Mouse (Mus musculus): ENCODE measurements around the gene Rffl. TPM values are rescaled to one million over a fixed set of nuclear protein-coding genes. Genes with fewer than 3 reads are reported as not detected.

The Rffl gene
- polyA plus RNA-seq, 1 experiment = 2.8 TPM

- H3K36me3 ChIP-seq (ENCODE audit: control insufficient read depth, insufficient read depth) = no peaks in the 10 kb centered on the region
- H3K27me3 ChIP-seq (ENCODE audit: control insufficient read depth, insufficient read depth, insufficient read length) = no peaks in the 10 kb centered on the region
Observed at GRCm38 (mm10) chr11:82850259-82850658, 20.8 kb downstream of the Rffl start.

DNA sequence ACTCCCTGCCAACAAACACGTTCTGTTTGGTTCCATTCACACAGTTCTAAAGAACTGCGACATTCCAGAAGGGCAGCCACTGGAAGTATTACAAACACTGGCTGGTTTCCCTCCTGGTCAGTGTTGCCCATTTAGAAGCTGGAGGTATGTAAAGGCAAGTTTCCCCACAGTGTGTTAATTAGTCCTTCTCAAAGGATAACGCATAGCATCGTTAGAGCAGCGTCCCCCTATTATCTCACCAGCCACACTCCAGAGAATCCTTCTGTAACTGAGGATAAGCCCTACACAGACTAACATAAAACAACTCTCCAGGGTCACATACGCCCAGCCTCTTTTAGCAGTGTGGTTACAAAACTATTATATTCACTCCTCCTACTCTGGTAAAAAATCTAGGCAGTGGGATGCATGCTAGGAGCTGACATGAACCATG, 23.4 kb downstream of the Rffl start:
- Histone ChIP-seq H3K79me3 (ENCODE audit: low read depth) (no peaks in the 10 kb centered on the region), H3ac (ENCODE audit: control insufficient read depth, insufficient read length, low read depth) (no peak overlapping the region), H3K27me3 (ENCODE audit: control insufficient read depth, insufficient read depth, insufficient read length) (no peaks in the 10 kb centered on the region), H3K4me3 (ENCODE audit: insufficient read depth, poor library complexity, severe bottlenecking) (no peak overlapping the region), H3K36me3 (ENCODE audit: control insufficient read depth, insufficient read depth) (no peaks in the 10 kb centered on the region), H3K79me2 (ENCODE audit: control insufficient read depth, insufficient read depth) (no peaks in the 10 kb centered on the region)
- TF ChIP-seq MYOD1 (IDR thresholded peaks at IDR 0.05; ENCODE audit: control insufficient read depth, insufficient read length, low read depth) (no peak), USF1 (IDR thresholded peaks at IDR 0.05; ENCODE audit: low read depth) (no peak), FOSL1 (IDR thresholded peaks at IDR 0.05; ENCODE audit: insufficient read depth, low read length, poor library complexity, severe bottlenecking) (no peak)

More at GRCm38 (mm10) chr11:82850259-82850658, 20.8 kb downstream of the Rffl start:
- TF ChIP-seq MYOG (IDR thresholded peaks at IDR 0.05; ENCODE audit: control insufficient read depth, extremely low read depth, insufficient read length) (no peak), MAX (IDR thresholded peaks at IDR 0.05) (no peak), CTCF (IDR thresholded peaks at IDR 0.05; ENCODE audit: control insufficient read depth, insufficient read depth, insufficient read length) (no peak), USF1 (IDR thresholded peaks at IDR 0.05; ENCODE audit: low read depth) (no peak), MYOD1 (IDR thresholded peaks at IDR 0.05; ENCODE audit: control insufficient read depth, insufficient read length, low read depth) (no peak), FOSL1 (IDR thresholded peaks at IDR 0.05; ENCODE audit: insufficient read depth, low read length, poor library complexity, severe bottlenecking) (no peak)
- Histone ChIP-seq H3K4me3 (ENCODE audit: insufficient read depth, poor library complexity, severe bottlenecking) (no peak overlapping the region), H3K79me2 (ENCODE audit: control insufficient read depth, insufficient read depth) (no peaks in the 10 kb centered on the region), H3ac (ENCODE audit: control insufficient read depth, insufficient read length, low read depth) (no peak overlapping the region), H3K79me3 (ENCODE audit: low read depth) (no peaks in the 10 kb centered on the region)

GRCm38 (mm10) chr11:82846938-82847337, 24.1 kb downstream of the Rffl start:
- TF ChIP-seq MYOD1 (IDR thresholded peaks at IDR 0.05; ENCODE audit: control insufficient read depth, insufficient read length, low read depth) (no peak), FOSL1 (IDR thresholded peaks at IDR 0.05; ENCODE audit: insufficient read depth, low read length, poor library complexity, severe bottlenecking) (no peak), CTCF (IDR thresholded peaks at IDR 0.05; ENCODE audit: control insufficient read depth, insufficient read depth, insufficient read length) (no peak), USF1 (IDR thresholded peaks at IDR 0.05; ENCODE audit: low read depth) (no peak), MAX (IDR thresholded peaks at IDR 0.05) (no peak), MYOG (IDR thresholded peaks at IDR 0.05; ENCODE audit: control insufficient read depth, extremely low read depth, insufficient read length) (no peak), CEBPB (IDR thresholded peaks at IDR 0.05; ENCODE audit: low read depth) (no peak)
- no peaks in the 10 kb centered on the region for H3K79me3 ChIP-seq (ENCODE audit: low read depth)
- H3ac ChIP-seq (ENCODE audit: control insufficient read depth, insufficient read length, low read depth) = no peak overlapping the region
- H3K79me2 ChIP-seq (ENCODE audit: control insufficient read depth, insufficient read depth) = no peaks in the 10 kb centered on the region
- H3K4me3 ChIP-seq (ENCODE audit: insufficient read depth, poor library complexity, severe bottlenecking) = no peak overlapping the region
- no peaks in the 10 kb centered on the region for H3K36me3 ChIP-seq (ENCODE audit: control insufficient read depth, insufficient read depth)
- H3K27me3 ChIP-seq (ENCODE audit: control insufficient read depth, insufficient read depth, insufficient read length) = no peaks in the 10 kb centered on the region

DNA sequence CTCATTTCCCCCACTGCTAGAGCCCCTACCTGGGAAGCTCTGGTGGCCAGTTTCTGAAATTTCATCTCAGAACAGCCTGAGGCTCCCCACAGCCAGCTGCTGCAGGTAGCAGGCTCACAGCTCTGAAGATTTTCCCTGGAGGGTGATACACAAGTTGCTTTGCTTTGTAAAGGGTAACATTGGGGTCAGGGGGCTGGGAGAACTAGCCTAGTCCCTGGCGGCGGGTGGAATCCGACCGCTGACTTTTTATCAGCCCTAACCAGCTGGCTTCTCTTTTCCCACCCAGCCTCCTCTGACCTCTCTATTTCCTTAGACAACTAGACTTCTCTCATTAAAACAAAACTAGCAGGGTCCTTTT, 25.0 kb downstream of the Rffl start:
- Histone ChIP-seq H3K79me2 (ENCODE audit: control insufficient read depth, insufficient read depth) (no peaks in the 10 kb centered on the region), H3K4me3 (ENCODE audit: insufficient read depth, poor library complexity, severe bottlenecking) (no peak overlapping the region), H3K79me3 (ENCODE audit: low read depth) (no peaks in the 10 kb centered on the region), H3K27me3 (ENCODE audit: control insufficient read depth, insufficient read depth, insufficient read length) (no peaks in the 10 kb centered on the region), H3K36me3 (ENCODE audit: control insufficient read depth, insufficient read depth) (no peaks in the 10 kb centered on the region), H3ac (ENCODE audit: control insufficient read depth, insufficient read length, low read depth) (peak overlapping the region; percentile 30)
- TF ChIP-seq USF1 (IDR thresholded peaks at IDR 0.05; ENCODE audit: low read depth) = no peak
- no peak for TF ChIP-seq MAX (IDR thresholded peaks at IDR 0.05)
- TF ChIP-seq MYOG (IDR thresholded peaks at IDR 0.05; ENCODE audit: control insufficient read depth, extremely low read depth, insufficient read length) = no peak
- no peak for TF ChIP-seq CTCF (IDR thresholded peaks at IDR 0.05; ENCODE audit: control insufficient read depth, insufficient read depth, insufficient read length)
- no peak for TF ChIP-seq MYOD1 (IDR thresholded peaks at IDR 0.05; ENCODE audit: control insufficient read depth, insufficient read length, low read depth)
- TF ChIP-seq CEBPB (IDR thresholded peaks at IDR 0.05; ENCODE audit: low read depth) = no peak

DNA sequence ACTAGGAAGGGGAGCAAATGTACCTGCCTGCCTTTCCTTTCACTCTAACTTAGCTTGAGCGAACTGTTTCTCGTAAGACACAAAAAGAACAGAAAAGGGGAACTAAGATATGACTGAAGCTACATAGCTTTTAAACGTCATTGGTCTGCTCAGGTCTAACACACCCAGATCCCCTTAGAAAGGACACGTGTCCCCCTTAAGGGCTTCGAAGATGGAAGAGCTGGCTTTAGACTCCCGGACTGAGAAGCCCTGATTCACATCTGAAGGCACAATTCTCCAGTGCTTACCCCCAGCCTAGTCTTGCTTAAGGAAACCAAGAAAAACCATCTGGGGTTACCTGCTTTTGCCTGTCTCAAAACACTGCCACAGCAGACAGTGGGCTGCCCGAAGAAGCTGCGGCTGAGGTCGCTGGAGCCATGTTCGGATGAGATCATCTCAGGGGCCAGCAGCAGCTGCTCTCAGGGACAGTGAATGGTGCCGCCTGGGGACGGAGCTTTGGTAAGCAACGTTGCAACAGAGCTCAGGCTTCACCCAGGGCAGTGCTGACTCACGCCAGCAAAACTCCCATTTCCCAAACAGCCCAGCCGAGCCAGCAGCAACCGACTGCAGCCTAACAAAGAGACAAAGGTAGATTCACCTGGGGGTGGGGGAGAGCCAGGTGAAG, 25.5 kb downstream of the Rffl start:
- H3K4me3 ChIP-seq (ENCODE audit: insufficient read depth, poor library complexity, severe bottlenecking) = no peak overlapping the region
- no peak for TF ChIP-seq MAX (IDR thresholded peaks at IDR 0.05)
- TF ChIP-seq USF1 (IDR thresholded peaks at IDR 0.05; ENCODE audit: low read depth) = no peak
- peak; percentile 74 for TF ChIP-seq CEBPB (IDR thresholded peaks at IDR 0.05; ENCODE audit: low read depth)
- no peak for TF ChIP-seq MYOG (IDR thresholded peaks at IDR 0.05; ENCODE audit: control insufficient read depth, extremely low read depth, insufficient read length)
- TF ChIP-seq FOSL1 (IDR thresholded peaks at IDR 0.05; ENCODE audit: insufficient read depth, low read length, poor library complexity, severe bottlenecking) = no peak
- TF ChIP-seq MYOD1 (IDR thresholded peaks at IDR 0.05; ENCODE audit: control insufficient read depth, insufficient read length, low read depth) = peak; percentile 80
- TF ChIP-seq CTCF (IDR thresholded peaks at IDR 0.05; ENCODE audit: control insufficient read depth, insufficient read depth, insufficient read length) = no peak
- H3K79me3 ChIP-seq (ENCODE audit: low read depth) = no peaks in the 10 kb centered on the region
- no peaks in the 10 kb centered on the region for H3K36me3 ChIP-seq (ENCODE audit: control insufficient read depth, insufficient read depth)
- H3ac ChIP-seq (ENCODE audit: control insufficient read depth, insufficient read length, low read depth) = peak overlapping the region; percentile 30
- no peaks in the 10 kb centered on the region for H3K27me3 ChIP-seq (ENCODE audit: control insufficient read depth, insufficient read depth, insufficient read length)
- H3K79me2 ChIP-seq (ENCODE audit: control insufficient read depth, insufficient read depth) = no peaks in the 10 kb centered on the region

Data from C2C12 (cell line).